Mouse (Mus musculus): ENCODE results near the gene Klhl29. TPM values are rescaled to one million over a fixed set of nuclear protein-coding genes. Genes with fewer than 3 reads are reported as not detected.

Gene Klhl29
- polyA plus RNA-seq, 1 experiment from 2014 or later: 2.8 TPM

DNA sequence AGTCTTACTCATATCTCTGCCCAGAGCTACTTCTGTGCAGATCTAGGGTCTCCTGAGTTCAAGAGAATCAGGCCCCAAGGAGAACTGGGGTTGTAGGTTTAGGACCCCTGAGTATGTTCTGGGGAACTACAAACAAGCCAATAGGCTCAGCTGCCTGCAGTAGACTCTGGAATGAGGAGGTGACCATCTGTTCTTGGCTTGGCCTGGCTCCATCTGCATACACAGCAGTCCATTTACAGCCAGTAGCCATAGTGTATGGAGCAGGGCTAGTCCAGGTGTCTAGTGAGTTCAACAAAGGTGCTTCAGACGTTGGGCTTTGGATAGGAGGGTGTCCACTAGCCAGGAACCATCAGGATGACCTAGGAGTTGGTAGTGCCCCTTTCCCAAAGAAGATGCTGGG is 151.9 kb downstream of the Klhl29 start:
- Histone ChIP-seq H3K4me1 (replicated peaks; ENCODE audit: control insufficient read depth, insufficient read depth, low read length) (peaks cover 11% of the 10 kb centered on the region; the same call in 1 of the 2 replicates), H3K27me3 (replicated peaks; ENCODE audit: control insufficient read depth, insufficient read depth, low read length) (no peaks in the 10 kb centered on the region), H3K27ac (ENCODE audit: low read depth) (no peak overlapping the region), H3K9ac (ENCODE audit: low read length) (no peak overlapping the region), H3K9me3 (ENCODE audit: control insufficient read depth, low read length) (no peaks in the 10 kb centered on the region), H3K4me3 (ENCODE audit: low read depth, low read length) (no peak overlapping the region), H3K36me3 (ENCODE audit: control insufficient read depth, insufficient read depth, low read length) (no peaks in the 10 kb centered on the region), H3K4me2 (ENCODE audit: low read length) (no peak overlapping the region)
- 57% methylated on average over 1 of the region's 1 CpGs for WGBS
- no peak for ATAC-seq (replicated peaks; ENCODE audit: low FRiP score, low TSS enrichment, low read depth)
- no peak for DNase-seq (ENCODE audit: low spot score)

DNA sequence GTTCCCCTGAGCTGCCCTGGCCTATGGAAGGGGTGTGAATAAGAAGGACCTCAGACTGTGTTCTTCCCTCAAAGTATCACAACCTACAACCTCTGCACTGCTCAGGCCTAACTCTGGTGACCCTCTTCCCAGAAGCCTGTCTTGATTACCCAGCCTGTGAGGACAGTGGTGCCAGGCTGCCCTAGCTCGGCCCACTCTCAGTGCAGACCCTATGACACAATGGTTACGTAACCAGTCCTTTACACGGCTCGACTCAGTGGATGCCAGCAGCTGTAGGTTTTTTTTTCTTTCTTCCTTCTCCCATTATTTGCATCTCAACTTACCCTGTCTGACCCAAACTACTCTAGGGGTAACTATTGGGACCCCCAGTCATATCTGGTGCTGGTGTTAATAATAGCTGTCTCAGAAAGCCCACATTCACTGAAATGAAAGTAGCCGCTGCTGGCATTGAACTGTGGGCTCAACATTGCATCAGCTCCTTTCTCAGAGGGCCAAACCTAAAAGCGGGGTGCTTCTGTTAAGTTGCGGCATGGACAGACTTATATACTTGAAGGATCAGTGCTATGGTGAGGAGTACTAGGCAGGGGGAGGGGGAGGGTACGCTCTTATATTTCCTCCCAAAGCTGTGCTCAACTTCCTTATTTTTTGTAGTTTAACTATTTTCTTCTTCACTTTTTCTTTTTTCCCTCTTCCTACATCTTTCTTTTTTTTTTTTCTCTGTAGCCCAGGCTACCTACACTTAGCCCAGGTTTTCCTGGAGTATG is 152.9 kb downstream of the Klhl29 start:
- Histone ChIP-seq H3K27ac (ENCODE audit: low read depth) (no peak overlapping the region), H3K4me2 (ENCODE audit: low read length) (no peak overlapping the region), H3K4me1 (replicated peaks; ENCODE audit: control insufficient read depth, insufficient read depth, low read length) (peaks cover 11% of the 10 kb centered on the region; the same call in 1 of the 2 replicates), H3K36me3 (ENCODE audit: control insufficient read depth, insufficient read depth, low read length) (no peaks in the 10 kb centered on the region), H3K9me3 (ENCODE audit: control insufficient read depth, low read length) (no peaks in the 10 kb centered on the region), H3K9ac (ENCODE audit: low read length) (no peak overlapping the region), H3K4me3 (ENCODE audit: low read depth, low read length) (no peak overlapping the region), H3K27me3 (replicated peaks; ENCODE audit: control insufficient read depth, insufficient read depth, low read length) (no peaks in the 10 kb centered on the region)
- no peak for DNase-seq (ENCODE audit: low spot score)
- 92% methylated on average over 8 of the region's 8 CpGs for WGBS
- ATAC-seq (replicated peaks; ENCODE audit: low FRiP score, low TSS enrichment, low read depth): no peak

- Histone ChIP-seq H3K9me3 (ENCODE audit: control insufficient read depth, low read length) (no peaks in the 10 kb centered on the region), H3K27ac (ENCODE audit: low read depth) (peak overlapping the region; percentile 33; the same call in 1 of the 2 replicates), H3K36me3 (ENCODE audit: control insufficient read depth, insufficient read depth, low read length) (no peaks in the 10 kb centered on the region), H3K27me3 (replicated peaks; ENCODE audit: control insufficient read depth, insufficient read depth, low read length) (no peaks in the 10 kb centered on the region), H3K4me3 (ENCODE audit: low read depth, low read length) (no peak overlapping the region), H3K9ac (ENCODE audit: low read length) (no peak overlapping the region), H3K4me1 (replicated peaks; ENCODE audit: control insufficient read depth, insufficient read depth, low read length) (peaks cover 11% of the 10 kb centered on the region; the same call in 1 of the 2 replicates), H3K4me2 (ENCODE audit: low read length) (no peak overlapping the region)
- DNase-seq (ENCODE audit: low spot score) (no peak), ATAC-seq (replicated peaks; ENCODE audit: low FRiP score, low TSS enrichment, low read depth) (0 out of 2 replicates have a peak, but pooled peaks have one; percentile 36)
- WGBS: 56% methylated on average over 14 of the region's 14 CpGs
Measured at GRCm38 (mm10) chr12:5219913-5220575, 155.4 kb downstream of the Klhl29 start.

DNA sequence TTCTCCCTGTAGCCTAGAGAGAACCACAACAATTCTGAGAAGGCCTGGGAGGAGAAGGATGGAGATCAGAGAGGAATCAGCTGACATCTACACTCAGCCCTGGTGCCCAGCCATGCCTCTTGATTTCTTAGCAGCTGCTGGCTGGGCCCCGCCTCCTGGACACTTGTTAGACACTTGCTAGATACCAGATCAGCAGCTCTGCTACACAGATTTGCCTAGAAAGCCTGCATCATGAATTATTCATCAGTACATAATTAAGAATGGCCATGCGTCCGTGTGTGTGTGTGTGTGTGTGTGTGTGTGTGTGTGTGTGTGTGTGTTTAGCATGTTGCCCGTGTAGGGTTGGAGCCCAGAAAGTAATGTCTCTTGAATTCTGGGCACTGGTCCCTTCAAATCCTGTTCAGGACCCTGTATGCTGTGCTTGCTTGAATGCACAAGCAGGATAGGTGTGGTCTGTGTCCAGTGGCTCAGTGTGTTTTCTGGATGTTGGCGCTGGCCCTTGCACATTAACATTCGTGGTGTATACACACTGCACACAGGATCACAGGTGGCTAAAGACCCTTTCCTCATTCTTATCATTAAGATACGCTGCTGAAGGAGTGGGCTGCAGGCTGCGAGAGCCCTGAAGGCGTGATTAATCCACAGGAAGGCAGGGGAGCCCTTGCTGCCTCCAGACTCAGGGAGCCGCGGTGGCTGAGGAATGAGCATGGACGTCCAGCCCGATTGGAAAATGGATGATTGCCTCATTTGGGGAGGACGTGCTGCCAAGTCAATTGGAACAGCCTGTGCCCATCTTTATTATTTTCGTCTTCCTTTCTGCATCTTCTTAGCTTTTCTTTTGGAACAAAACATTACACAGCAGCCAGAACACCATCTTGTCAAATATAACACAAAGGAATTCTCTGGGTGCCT is 159.4 kb downstream of the Klhl29 start:
- no peak overlapping the region for H3K9ac ChIP-seq (ENCODE audit: low read length)
- DNase-seq (ENCODE audit: low spot score): no peak
- H3K27ac ChIP-seq (ENCODE audit: low read depth): no peak overlapping the region
- no peaks in the 10 kb centered on the region for H3K27me3 ChIP-seq (replicated peaks; ENCODE audit: control insufficient read depth, insufficient read depth, low read length)
- H3K4me2 ChIP-seq (ENCODE audit: low read length): no peak overlapping the region
- H3K4me3 ChIP-seq (ENCODE audit: low read depth, low read length): no peak overlapping the region
- WGBS: 68% methylated on average over 15 of the region's 15 CpGs
- no peak for ATAC-seq (replicated peaks; ENCODE audit: low FRiP score, low TSS enrichment, low read depth)
- no peaks in the 10 kb centered on the region for H3K36me3 ChIP-seq (ENCODE audit: control insufficient read depth, insufficient read depth, low read length)
- H3K9me3 ChIP-seq (ENCODE audit: control insufficient read depth, low read length): no peaks in the 10 kb centered on the region
- H3K4me1 ChIP-seq (replicated peaks; ENCODE audit: control insufficient read depth, insufficient read depth, low read length): peaks cover 15% of the 10 kb centered on the region; the same call in 1 of the 2 replicates

GRCm38 (mm10) chr12:5214266-5214665 is 161.2 kb downstream of the Klhl29 start:
- Histone ChIP-seq H3K9ac (ENCODE audit: low read length) (no peak overlapping the region), H3K4me2 (ENCODE audit: low read length) (no peak overlapping the region), H3K4me3 (ENCODE audit: low read depth, low read length) (no peak overlapping the region), H3K9me3 (ENCODE audit: control insufficient read depth, low read length) (no peaks in the 10 kb centered on the region), H3K27me3 (replicated peaks; ENCODE audit: control insufficient read depth, insufficient read depth, low read length) (no peaks in the 10 kb centered on the region), H3K4me1 (replicated peaks; ENCODE audit: control insufficient read depth, insufficient read depth, low read length) (peaks cover 7% of the 10 kb centered on the region; the same call in 1 of the 2 replicates), H3K27ac (ENCODE audit: low read depth) (no peak overlapping the region), H3K36me3 (ENCODE audit: control insufficient read depth, insufficient read depth, low read length) (peaks cover 5% of the 10 kb centered on the region; the same call in 1 of the 2 replicates)
- ATAC-seq (replicated peaks; ENCODE audit: low FRiP score, low TSS enrichment, low read depth): no peak
- 59% methylated on average over 9 of the region's 9 CpGs for WGBS
- no peak for DNase-seq (ENCODE audit: low spot score)

DNA sequence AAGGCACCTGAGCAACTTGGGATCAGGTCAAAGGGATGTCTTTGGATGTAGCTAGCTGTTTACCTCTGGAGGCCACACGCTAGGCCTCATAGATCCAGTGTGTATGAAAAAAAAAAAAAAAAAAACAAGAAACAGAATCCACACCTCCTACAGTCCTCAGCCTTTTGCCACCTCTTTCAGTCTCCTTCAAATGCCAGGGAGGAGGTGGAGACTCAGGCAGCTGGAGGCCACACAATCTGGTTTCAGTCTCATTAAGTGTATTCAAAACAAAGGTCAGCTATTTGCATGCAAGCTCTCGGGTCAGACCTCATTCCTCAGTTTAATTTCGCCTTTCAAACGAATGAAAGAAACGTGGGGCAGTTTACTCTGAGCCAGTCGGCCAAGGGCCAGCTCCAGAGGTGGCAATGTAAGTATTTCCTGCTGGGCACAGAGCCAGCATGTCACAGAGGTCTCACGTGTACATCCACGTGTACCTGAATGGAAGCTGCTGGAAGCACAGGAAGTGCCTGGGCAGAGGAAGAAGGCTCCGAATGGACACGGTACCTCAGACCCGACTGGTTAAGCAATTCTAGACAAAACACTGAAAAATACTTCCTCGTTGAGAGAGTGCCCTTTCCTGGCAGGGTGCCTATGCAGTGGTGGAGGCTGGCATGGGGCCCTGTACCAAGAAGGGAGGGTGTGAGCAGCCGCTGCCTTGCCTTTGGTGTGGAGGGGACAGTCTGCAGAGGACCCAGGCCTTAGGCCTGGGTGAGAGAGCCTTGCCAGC is 162.0 kb downstream of the Klhl29 start:
- H3K27ac ChIP-seq (ENCODE audit: low read depth): no peak overlapping the region
- no peak overlapping the region for H3K9ac ChIP-seq (ENCODE audit: low read length)
- no peaks in the 10 kb centered on the region for H3K9me3 ChIP-seq (ENCODE audit: control insufficient read depth, low read length)
- ATAC-seq (replicated peaks; ENCODE audit: low FRiP score, low TSS enrichment, low read depth) (no peak; the same call in 1 of the 2 replicates), DNase-seq (ENCODE audit: low spot score) (peak; percentile 61)
- H3K4me2 ChIP-seq (ENCODE audit: low read length): no peak overlapping the region
- 24% methylated on average over 13 of the region's 13 CpGs for WGBS
- H3K4me1 ChIP-seq (replicated peaks; ENCODE audit: control insufficient read depth, insufficient read depth, low read length): peaks cover 7% of the 10 kb centered on the region; the same call in 1 of the 2 replicates
- H3K4me3 ChIP-seq (ENCODE audit: low read depth, low read length): no peak overlapping the region
- H3K27me3 ChIP-seq (replicated peaks; ENCODE audit: control insufficient read depth, insufficient read depth, low read length): no peaks in the 10 kb centered on the region
- peaks cover 5% of the 10 kb centered on the region; the same call in 1 of the 2 replicates for H3K36me3 ChIP-seq (ENCODE audit: control insufficient read depth, insufficient read depth, low read length)

DNA sequence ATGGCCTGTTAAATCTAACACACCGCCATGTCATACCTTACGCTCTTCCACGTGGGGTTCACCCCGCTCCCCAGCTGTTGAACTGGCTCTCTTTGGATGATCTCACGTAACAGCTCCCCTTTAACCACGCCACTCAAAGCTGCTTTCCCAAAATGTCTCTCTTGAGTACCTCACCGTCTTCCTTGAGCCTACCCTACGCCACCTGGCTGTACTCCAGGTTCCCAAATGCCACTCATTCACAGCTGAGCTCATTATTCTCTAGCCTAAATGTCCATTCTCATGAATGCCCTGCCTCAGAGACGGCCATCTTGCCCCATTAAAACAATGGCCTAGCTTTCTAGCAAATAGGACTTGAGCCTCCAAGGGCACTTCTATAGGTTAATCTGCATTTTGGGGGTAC is 163.6 kb downstream of the Klhl29 start:
- Histone ChIP-seq H3K27me3 (replicated peaks; ENCODE audit: control insufficient read depth, insufficient read depth, low read length) (no peaks in the 10 kb centered on the region), H3K36me3 (ENCODE audit: control insufficient read depth, insufficient read depth, low read length) (peaks cover 11% of the 10 kb centered on the region), H3K4me3 (ENCODE audit: low read depth, low read length) (no peak overlapping the region), H3K9me3 (ENCODE audit: control insufficient read depth, low read length) (no peaks in the 10 kb centered on the region), H3K9ac (ENCODE audit: low read length) (no peak overlapping the region), H3K27ac (ENCODE audit: low read depth) (no peak overlapping the region), H3K4me2 (ENCODE audit: low read length) (no peak overlapping the region), H3K4me1 (replicated peaks; ENCODE audit: control insufficient read depth, insufficient read depth, low read length) (peaks cover 7% of the 10 kb centered on the region; the same call in 1 of the 2 replicates)
- no peak for DNase-seq (ENCODE audit: low spot score)
- WGBS: 91% methylated on average over 9 of the region's 9 CpGs
- no peak for ATAC-seq (replicated peaks; ENCODE audit: low FRiP score, low TSS enrichment, low read depth)

All from intestine, embryonic 14.5 days (tissue).